Mouse (Mus musculus): ENCODE data around the gene Aimp1. TPM values are rescaled to one million over a fixed set of nuclear protein-coding genes. Genes with fewer than 3 reads are reported as not detected.

Aimp1 gene
- 58.1 and 61.1 TPM in 2 replicates for polyA plus RNA-seq (2015; fragmentation: Nextera tagmentation; extraction: Ambion mirVana)

DNA sequence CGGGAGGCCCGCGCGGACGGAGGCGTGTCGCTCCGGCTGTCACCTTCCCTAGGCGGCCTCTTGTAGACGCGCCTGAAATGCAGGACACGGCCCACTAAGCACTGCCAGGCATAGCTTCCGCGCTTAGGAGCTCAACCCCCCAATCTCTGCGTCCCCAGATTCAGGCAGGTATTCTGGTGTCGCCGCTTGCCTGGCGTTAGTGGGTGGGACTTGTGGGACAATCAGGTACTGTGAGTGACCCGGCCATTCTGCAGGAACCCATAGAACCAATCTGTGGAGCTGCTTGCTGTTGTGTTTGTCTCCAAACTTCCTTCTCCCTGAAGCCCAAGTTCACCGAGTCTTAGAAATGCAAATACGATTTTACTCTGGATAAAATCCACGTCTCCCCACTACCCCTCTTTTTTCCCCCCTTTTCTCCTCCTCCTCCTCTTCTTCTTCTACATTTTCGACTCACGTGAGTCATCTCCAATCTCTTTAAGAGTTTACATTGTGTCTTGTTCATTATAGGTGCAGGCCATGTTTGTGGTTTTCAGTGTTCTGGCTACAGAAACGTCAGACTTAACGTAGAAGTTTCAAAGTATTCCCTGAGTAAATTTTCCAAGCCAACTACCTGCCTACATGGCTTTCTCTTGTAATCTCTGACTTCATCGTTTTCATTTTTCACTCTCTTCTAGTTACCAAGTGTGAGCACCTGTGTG, at the start of gene Aimp1:
Gene Aimp1, minus strand, starts transcription at position 140 of the 698 bp plus-strand sequence.
- peak within 1 kb of the TSS; percentile 86 for H3K9ac ChIP-seq
- H3K4me2 ChIP-seq, result peak within 1 kb of the TSS; percentile 69
- peaks cover 11% of the 10 kb centered on the region for H3K36me3 ChIP-seq
- H3K9me3 ChIP-seq, result no peaks in the 10 kb centered on the region
- WGBS, result 3% methylated on average over 27 of the region's 27 CpGs
- H3K27ac ChIP-seq, result peak within 1 kb of the TSS; percentile 90
- H3K4me3 ChIP-seq, result peak within 1 kb of the TSS; percentile 83
- no peak for ATAC-seq (ENCODE audit: low FRiP score)
- peaks cover 18% of the 10 kb centered on the region for H3K4me1 ChIP-seq (replicated peaks)
- no peaks in the 10 kb centered on the region for H3K27me3 ChIP-seq

DNA sequence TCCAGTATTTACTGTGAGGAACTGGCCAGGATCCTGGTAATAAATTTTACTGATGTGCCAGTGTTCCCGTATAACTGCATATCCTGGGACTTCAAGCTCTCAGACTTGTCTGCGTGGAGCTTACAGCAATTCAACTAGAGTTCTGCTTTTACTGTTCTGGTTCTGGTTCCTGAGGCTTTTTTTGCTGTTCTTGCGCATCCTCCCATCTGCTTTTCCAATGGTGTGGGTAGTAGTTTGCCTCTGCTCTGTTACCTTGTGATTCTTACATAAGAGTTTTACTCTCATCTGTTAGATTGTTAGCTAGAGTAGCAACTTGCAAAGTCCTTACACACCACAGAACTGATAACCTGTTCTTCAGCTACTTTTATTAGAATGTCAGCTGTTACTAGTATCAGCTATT, 40.2 kb upstream of the Aimp1 start:
- no peak for ATAC-seq (ENCODE audit: low FRiP score)
- no peak overlapping the region for H3K27ac ChIP-seq
- no peaks in the 10 kb centered on the region for H3K9me3 ChIP-seq
- H3K4me1 ChIP-seq (replicated peaks), result no peaks in the 10 kb centered on the region
- H3K27me3 ChIP-seq, result no peaks in the 10 kb centered on the region
- no peak overlapping the region for H3K4me3 ChIP-seq
- 93% methylated on average over 3 of the region's 3 CpGs for WGBS
- H3K36me3 ChIP-seq, result peaks cover 38% of the 10 kb centered on the region
- H3K9ac ChIP-seq, result no peak overlapping the region
- no peak overlapping the region for H3K4me2 ChIP-seq

DNA sequence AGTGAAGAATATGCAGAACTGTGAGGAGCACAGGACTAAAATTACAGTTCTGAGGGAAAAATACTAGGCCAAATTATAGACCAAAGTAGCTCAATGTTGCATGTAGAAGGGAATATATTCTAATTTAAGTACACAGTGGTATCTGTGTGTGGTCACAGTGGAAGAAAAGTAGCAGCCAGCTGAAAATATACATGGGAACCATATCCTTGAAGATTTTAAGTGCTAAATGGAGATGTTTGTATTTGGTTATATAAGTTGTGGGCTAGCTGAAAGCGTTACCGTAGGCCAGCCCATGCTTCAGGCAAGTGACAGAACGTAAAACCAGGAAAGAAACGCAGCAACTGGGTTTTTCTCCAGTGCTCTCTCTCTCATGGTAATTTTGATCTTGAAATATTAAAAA, 33.1 kb upstream of the Aimp1 start:
- Histone ChIP-seq H3K9ac (no peak overlapping the region), H3K27ac (no peak overlapping the region), H3K4me2 (no peak overlapping the region), H3K4me3 (no peak overlapping the region), H3K4me1 (replicated peaks) (no peaks in the 10 kb centered on the region), H3K36me3 (peaks cover 16% of the 10 kb centered on the region), H3K27me3 (no peaks in the 10 kb centered on the region), H3K9me3 (no peaks in the 10 kb centered on the region)
- no peak for ATAC-seq (ENCODE audit: low FRiP score)
- 97% methylated on average over 4 of the region's 4 CpGs for WGBS

- no peak overlapping the region for H3K27ac ChIP-seq
- no peak overlapping the region for H3K4me3 ChIP-seq
- H3K27me3 ChIP-seq, result no peaks in the 10 kb centered on the region
- peaks cover 5% of the 10 kb centered on the region; the same call in 1 of the 2 replicates for H3K36me3 ChIP-seq
- no peaks in the 10 kb centered on the region for H3K4me1 ChIP-seq (replicated peaks)
- H3K9me3 ChIP-seq, result no peaks in the 10 kb centered on the region
- no peak for ATAC-seq (ENCODE audit: low FRiP score)
- 83% methylated on average over 5 of the region's 5 CpGs for WGBS
- H3K9ac ChIP-seq, result no peak overlapping the region
- H3K4me2 ChIP-seq, result no peak overlapping the region
Observed at GRCm38 (mm10) chr3:132713913-132714312, 29.7 kb upstream of the Aimp1 start.

DNA sequence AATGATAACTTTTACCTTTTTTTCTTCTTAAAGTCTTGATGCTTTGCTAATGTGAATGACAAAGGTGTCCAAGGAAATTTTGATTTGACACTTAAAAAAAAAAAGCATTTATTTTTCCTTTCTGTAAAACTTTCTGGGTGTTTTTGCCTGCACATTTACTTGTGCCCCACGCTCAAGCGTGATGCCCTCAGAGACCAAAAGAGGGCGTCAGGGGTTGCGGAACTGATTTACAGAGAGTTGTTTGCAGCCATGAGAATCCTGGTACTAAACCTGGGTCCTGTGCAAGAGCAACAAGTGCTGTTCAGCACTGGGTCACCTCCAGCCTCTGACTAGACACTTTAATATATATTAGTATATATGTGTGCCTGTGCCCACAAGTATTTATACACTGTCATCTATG, 22.8 kb upstream of the Aimp1 start:
- WGBS, result 81% methylated on average over 4 of the region's 4 CpGs
- no peak overlapping the region for H3K27ac ChIP-seq
- no peaks in the 10 kb centered on the region for H3K9me3 ChIP-seq
- no peak overlapping the region for H3K4me3 ChIP-seq
- peaks cover 4% of the 10 kb centered on the region; the same call in 1 of the 2 replicates for H3K36me3 ChIP-seq
- H3K4me1 ChIP-seq (replicated peaks), result no peaks in the 10 kb centered on the region
- no peak overlapping the region for H3K4me2 ChIP-seq
- no peak for ATAC-seq (ENCODE audit: low FRiP score)
- no peak overlapping the region for H3K9ac ChIP-seq
- H3K27me3 ChIP-seq, result no peaks in the 10 kb centered on the region

DNA sequence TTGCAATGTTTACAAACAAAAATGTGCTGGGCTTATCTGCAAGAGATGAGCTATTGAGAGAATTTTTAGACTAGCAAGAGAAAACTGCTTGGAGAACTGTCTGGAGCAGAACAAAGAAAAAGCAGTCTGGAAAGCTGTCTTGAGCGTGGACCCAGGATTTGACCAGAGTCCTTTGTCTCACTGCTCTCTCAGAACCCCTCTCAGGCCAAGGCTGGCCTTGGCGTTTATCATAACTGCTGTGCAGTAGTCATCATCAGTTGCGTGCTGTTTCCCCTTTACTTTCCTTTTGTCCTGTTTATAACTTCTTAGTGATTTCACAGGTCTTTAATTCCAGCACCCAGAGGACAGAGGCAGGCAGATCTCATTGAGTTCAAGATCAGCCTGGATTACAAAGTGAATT, 20.0 kb upstream of the Aimp1 start:
- WGBS, result 88% methylated on average over 3 of the region's 3 CpGs
- ATAC-seq (ENCODE audit: low FRiP score), result no peak
- Histone ChIP-seq H3K27me3 (no peaks in the 10 kb centered on the region), H3K4me1 (replicated peaks) (no peaks in the 10 kb centered on the region), H3K4me2 (no peak overlapping the region), H3K27ac (no peak overlapping the region), H3K4me3 (no peak overlapping the region), H3K36me3 (peaks cover 3% of the 10 kb centered on the region; the same call in 1 of the 2 replicates), H3K9me3 (no peaks in the 10 kb centered on the region), H3K9ac (no peak overlapping the region)

- Histone ChIP-seq H3K9ac (no peak overlapping the region), H3K27me3 (no peaks in the 10 kb centered on the region), H3K9me3 (no peaks in the 10 kb centered on the region), H3K27ac (no peak overlapping the region), H3K36me3 (peaks cover 3% of the 10 kb centered on the region; the same call in 1 of the 2 replicates), H3K4me3 (no peak overlapping the region), H3K4me2 (no peak overlapping the region), H3K4me1 (replicated peaks) (no peaks in the 10 kb centered on the region)
- ATAC-seq (ENCODE audit: low FRiP score), result no peak
- 83% methylated on average over 3 of the region's 3 CpGs for WGBS
Observed at GRCm38 (mm10) chr3:132701368-132701767, 17.2 kb upstream of the Aimp1 start.

DNA sequence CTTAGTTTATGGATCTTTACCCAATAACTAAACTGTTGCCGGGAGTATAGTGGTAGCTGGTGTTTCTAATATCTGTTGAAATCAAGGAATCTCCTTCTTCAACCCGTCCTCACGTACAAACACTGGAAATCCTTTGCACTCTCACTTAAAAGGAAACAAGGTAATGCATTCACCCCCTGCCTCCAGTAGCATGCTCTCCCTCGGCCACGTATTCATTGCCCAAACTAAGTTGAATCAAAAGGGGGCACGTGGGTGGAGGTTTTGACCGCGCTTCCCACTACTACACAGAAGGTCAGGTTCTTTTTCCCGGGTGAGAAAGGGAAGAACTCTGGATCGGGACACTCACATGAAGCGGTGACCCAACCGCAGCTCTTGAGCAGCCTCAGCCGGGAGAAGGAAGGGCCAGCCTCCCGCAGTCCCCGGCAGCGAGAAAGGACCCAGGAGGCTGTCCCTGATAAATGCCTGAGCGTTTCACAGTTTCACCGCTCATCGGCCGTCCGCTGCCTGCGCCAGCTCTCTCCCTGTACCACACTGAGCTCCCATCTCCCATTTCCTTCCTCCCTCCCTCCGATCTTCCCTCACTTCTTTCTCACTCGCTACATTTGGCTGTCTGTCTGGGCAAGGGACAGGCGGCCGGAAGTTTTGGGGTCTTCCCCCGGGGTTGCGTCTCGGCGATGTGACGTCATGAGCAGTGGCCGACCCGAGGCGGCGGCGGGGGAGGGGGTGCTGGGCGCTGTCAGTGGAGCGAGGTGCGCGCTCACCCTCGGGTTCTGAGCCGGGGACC, 531 bp downstream of the Aimp1 start, which contains the start of gene Tbck:
Gene Tbck, plus strand, starts transcription at position 698 of the 784 bp plus-strand sequence.
- peak; percentile 98 for ATAC-seq (ENCODE audit: low FRiP score)
- Histone ChIP-seq H3K4me1 (replicated peaks) (peaks cover 18% of the 10 kb centered on the region), H3K4me2 (peak within 1 kb of the TSS; percentile 69), H3K27ac (peak within 1 kb of the TSS; percentile 90), H3K27me3 (no peaks in the 10 kb centered on the region), H3K9ac (peak within 1 kb of the TSS; percentile 86), H3K36me3 (peaks cover 9% of the 10 kb centered on the region), H3K9me3 (no peaks in the 10 kb centered on the region), H3K4me3 (peak within 1 kb of the TSS; percentile 83)
- 1% methylated on average over 40 of the region's 42 CpGs for WGBS

GRCm38 (mm10) chr3:132677494-132677893, 6.7 kb downstream of the Aimp1 start:
- ATAC-seq (ENCODE audit: low FRiP score), result no peak
- no peak overlapping the region for H3K9ac ChIP-seq
- 90% methylated on average over 2 of the region's 2 CpGs for WGBS

GRCm38 (mm10) chr3:132655955-132656354, 28.2 kb downstream of the Aimp1 start:
- H3K36me3 ChIP-seq, result peaks cover 31% of the 10 kb centered on the region
- H3K4me2 ChIP-seq, result no peak overlapping the region
- no peak overlapping the region for H3K27ac ChIP-seq
- H3K4me1 ChIP-seq (replicated peaks), result no peaks in the 10 kb centered on the region
- H3K9ac ChIP-seq, result no peak overlapping the region
- WGBS, result 61% methylated on average over 2 of the region's 2 CpGs
- no peak overlapping the region for H3K4me3 ChIP-seq
- no peaks in the 10 kb centered on the region for H3K27me3 ChIP-seq
- no peak for ATAC-seq (ENCODE audit: low FRiP score)
- no peaks in the 10 kb centered on the region for H3K9me3 ChIP-seq

More at GRCm38 (mm10) chr3:132677494-132677893, 6.7 kb downstream of the Aimp1 start:
- Histone ChIP-seq H3K4me1 (replicated peaks) (peaks cover 4% of the 10 kb centered on the region), H3K27me3 (no peaks in the 10 kb centered on the region), H3K27ac (no peak overlapping the region), H3K4me2 (no peak overlapping the region), H3K9me3 (no peaks in the 10 kb centered on the region), H3K4me3 (no peak overlapping the region), H3K36me3 (peaks cover 20% of the 10 kb centered on the region)

DNA sequence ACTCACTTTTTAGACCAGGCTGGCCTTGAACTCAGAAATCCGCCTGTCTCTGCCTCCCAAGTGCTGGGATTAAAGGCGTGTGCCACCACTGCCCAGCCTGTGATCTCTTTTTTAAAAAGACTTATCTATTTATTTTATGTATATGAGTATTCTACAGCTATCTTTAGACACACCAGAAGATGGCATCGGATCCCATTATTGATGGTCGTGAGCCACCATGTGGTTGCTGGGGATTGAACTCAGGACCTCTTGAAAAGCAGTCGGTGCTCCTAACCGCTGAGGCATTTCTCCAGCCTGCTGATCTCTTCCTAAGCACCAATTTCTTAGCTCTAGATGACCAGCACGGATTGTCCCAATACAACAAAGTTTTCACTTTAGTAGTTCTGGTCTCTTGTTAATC, 30.2 kb downstream of the Aimp1 start:
- Histone ChIP-seq H3K27ac (no peak overlapping the region), H3K4me1 (replicated peaks) (no peaks in the 10 kb centered on the region), H3K4me2 (no peak overlapping the region), H3K4me3 (no peak overlapping the region), H3K9ac (no peak overlapping the region), H3K36me3 (peaks cover 12% of the 10 kb centered on the region), H3K9me3 (no peaks in the 10 kb centered on the region), H3K27me3 (no peaks in the 10 kb centered on the region)
- WGBS, result 90% methylated on average over 7 of the region's 7 CpGs
- no peak for ATAC-seq (ENCODE audit: low FRiP score)

DNA sequence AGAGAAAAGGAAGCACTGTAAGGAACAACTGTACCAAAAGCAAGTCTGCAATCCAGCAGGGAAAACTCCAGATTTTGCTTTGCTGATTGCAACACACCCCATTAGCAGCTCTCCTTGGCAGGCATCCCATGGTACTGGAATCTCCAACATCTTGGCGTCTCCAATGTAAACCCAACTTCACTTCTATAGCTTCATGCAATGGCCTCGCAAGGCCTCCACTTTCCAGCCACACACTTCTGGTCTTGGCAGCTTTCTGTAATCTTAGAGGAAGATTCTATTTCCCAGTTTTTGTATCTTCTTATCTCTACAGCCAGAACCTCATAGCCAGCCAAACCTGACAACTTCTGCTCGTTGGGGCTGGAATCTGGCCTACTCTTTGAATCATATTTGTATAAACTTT, 32.4 kb downstream of the Aimp1 start:
- no peaks in the 10 kb centered on the region for H3K27me3 ChIP-seq
- H3K36me3 ChIP-seq, result peaks cover 6% of the 10 kb centered on the region; the same call in 1 of the 2 replicates
- H3K9me3 ChIP-seq, result no peaks in the 10 kb centered on the region
- H3K4me3 ChIP-seq, result no peak overlapping the region
- 94% methylated on average over 3 of the region's 3 CpGs for WGBS
- no peaks in the 10 kb centered on the region for H3K4me1 ChIP-seq (replicated peaks)
- no peak for ATAC-seq (ENCODE audit: low FRiP score)
- H3K9ac ChIP-seq, result no peak overlapping the region
- no peak overlapping the region for H3K4me2 ChIP-seq
- no peak overlapping the region for H3K27ac ChIP-seq
